Mouse (Mus musculus): ENCODE measurements around the gene Scfd2.

Scfd2 gene

GRCm38 (mm10) chr5:74204465-74204864 is 327.1 kb downstream of the Scfd2 start:
- DNase-seq (ENCODE audit: low read depth, low spot score): no peak

- no peak for DNase-seq (ENCODE audit: low read depth, low spot score)
Measured at GRCm38 (mm10) chr5:74202515-74202914, 329.0 kb downstream of the Scfd2 start.

GRCm38 (mm10) chr5:74201570-74202357 is 329.8 kb downstream of the Scfd2 start:
- peak; percentile 52 for DNase-seq (ENCODE audit: low read depth, low spot score)

- no peak for DNase-seq (ENCODE audit: low read depth, low spot score)
Measured at GRCm38 (mm10) chr5:74200481-74200880, 331.1 kb downstream of the Scfd2 start.

GRCm38 (mm10) chr5:74199793-74200192 is 331.8 kb downstream of the Scfd2 start:
- DNase-seq (ENCODE audit: low read depth, low spot score): no peak

- no peak for DNase-seq (ENCODE audit: low read depth, low spot score)
Measured at GRCm38 (mm10) chr5:74198446-74198845, 333.1 kb downstream of the Scfd2 start.

- DNase-seq (ENCODE audit: low read depth, low spot score): peak; percentile 58
Measured at GRCm38 (mm10) chr5:74197541-74198330, 333.8 kb downstream of the Scfd2 start.

- DNase-seq (ENCODE audit: low read depth, low spot score): no peak
Measured at GRCm38 (mm10) chr5:74196307-74196618, 335.3 kb downstream of the Scfd2 start.

- no peak for DNase-seq (ENCODE audit: low read depth, low spot score)
Measured at GRCm38 (mm10) chr5:74195614-74196306, 335.8 kb downstream of the Scfd2 start.

- DNase-seq (ENCODE audit: low read depth, low spot score): peak; percentile 95
Measured at GRCm38 (mm10) chr5:74194841-74195613, 336.5 kb downstream of the Scfd2 start, which contains the start of gene Rasl11b. Gene Rasl11b, plus strand, starts transcription at chr5:74195286.

GRCm38 (mm10) chr5:74194027-74194840 is 337.3 kb downstream of the Scfd2 start:
- no peak for DNase-seq (ENCODE audit: low read depth, low spot score)

- no peak for DNase-seq (ENCODE audit: low read depth, low spot score)
Measured at GRCm38 (mm10) chr5:74193626-74194025, 337.9 kb downstream of the Scfd2 start.

GRCm38 (mm10) chr5:74193008-74193407 is 338.6 kb downstream of the Scfd2 start:
- no peak for DNase-seq (ENCODE audit: low read depth, low spot score)

GRCm38 (mm10) chr5:74190911-74191310 is 340.6 kb downstream of the Scfd2 start:
- DNase-seq (ENCODE audit: low read depth, low spot score): no peak

GRCm38 (mm10) chr5:74190161-74190491 is 341.4 kb downstream of the Scfd2 start:
- DNase-seq (ENCODE audit: low read depth, low spot score): peak; percentile 57

GRCm38 (mm10) chr5:74189484-74190160 is 341.9 kb downstream of the Scfd2 start:
- DNase-seq (ENCODE audit: low read depth, low spot score): peak; percentile 79

GRCm38 (mm10) chr5:74188886-74189285 is 342.7 kb downstream of the Scfd2 start:
- DNase-seq (ENCODE audit: low read depth, low spot score): no peak

GRCm38 (mm10) chr5:74188076-74188475 is 343.5 kb downstream of the Scfd2 start:
- DNase-seq (ENCODE audit: low read depth, low spot score): peak; percentile 72

- no peak for DNase-seq (ENCODE audit: low read depth, low spot score)
Measured at GRCm38 (mm10) chr5:74184607-74185006, 347.0 kb downstream of the Scfd2 start.

- peak; percentile 45 for DNase-seq (ENCODE audit: low read depth, low spot score)
Measured at GRCm38 (mm10) chr5:74183118-74183517, 348.4 kb downstream of the Scfd2 start.
